Mouse (Mus musculus) urinary bladder, adult 2 months (tissue): Measurements from ENCODE around the gene Gga2. TPM values are rescaled to one million over a fixed set of nuclear protein-coding genes. Genes with fewer than 3 reads are reported as not detected.

Experiments used
- DNase-seq: peaks from one replicate; pipeline ENCODE4 v3.0.0; 2022; ENCODE audit warnings: low spot score
- polyA plus RNA-seq: library from polyadenylated mRNA; depleted of rRNA; stranded (reverse); fragments of >200 nt; gene quantifications from 2 replicates; pipeline ENCODE4 v1.2.3, GENCODE M21; 2012; rRNA removed

The Gga2 gene
- polyA plus RNA-seq, 1 experiment = 62.7 TPM

GRCm38 (mm10) chr7:121938124-121938891 is 82.7 kb downstream of the Gga2 start:
- no peak for DNase-seq

GRCm38 (mm10) chr7:121936861-121937630 is 84.0 kb downstream of the Gga2 start:
- DNase-seq = no peak

Other genes with a start within 250 kb of the Gga2 start
- 15.3 and 16.5 TPM in 2 replicates for gene Scnn1b, start 156.2 kb downstream of the Gga2 start, polyA plus RNA-seq
- 21.8 and 23.7 TPM in 2 replicates for gene Cog7, start 39.5 kb downstream of the Gga2 start, polyA plus RNA-seq
- 25.0 and 29.8 TPM in 2 replicates for gene Ubfd1, start 46.0 kb upstream of the Gga2 start, polyA plus RNA-seq
- gene Ears2, start 46.0 kb upstream of the Gga2 start, polyA plus RNA-seq = 9.6 and 10.8 TPM in 2 replicates
- gene Ndufab1, start 80.7 kb upstream of the Gga2 start, polyA plus RNA-seq = 139 and 155 TPM in 2 replicates
- gene Palb2, start 111.8 kb upstream of the Gga2 start, polyA plus RNA-seq = 2.1 and 2.4 TPM in 2 replicates
- gene Dctn5, start 111.8 kb upstream of the Gga2 start, polyA plus RNA-seq = 71.2 and 84.0 TPM in 2 replicates
- 2.0 and 3.0 TPM in 2 replicates for gene Plk1, start 138.2 kb upstream of the Gga2 start, polyA plus RNA-seq
- 1.4 and 1.5 TPM in 2 replicates for gene Ern2, start 165.0 kb upstream of the Gga2 start, polyA plus RNA-seq
- 10.8 and 13.2 TPM in 2 replicates for gene Chp2, start 198.3 kb upstream of the Gga2 start, polyA plus RNA-seq